Mouse (Mus musculus) limb, embryonic 12.5 days (tissue): ENCODE data around the gene Cd300lb. TPM values are rescaled to one million over a fixed set of nuclear protein-coding genes. Genes with fewer than 3 reads are reported as not detected.

Experiments used
- polyA plus RNA-seq: library from polyadenylated mRNA; unstranded; fragments of >200 nt; fragmentation: Nextera tagmentation; extraction: Ambion mirVana; gene quantifications from 2 replicates; pipeline ENCODE4 v1.2.1, GENCODE M21; 2016

Cd300lb gene
- polyA plus RNA-seq, 1 experiment from 2014 or later = not detected

Other genes with a start within 250 kb of the Cd300lb start
- 0.50 and 0.67 TPM in 2 replicates for gene Dnaic2, start 207.0 kb downstream of the Cd300lb start, polyA plus RNA-seq
- gene Kif19a, start 169.0 kb downstream of the Cd300lb start, polyA plus RNA-seq = 0.06 TPM in 1 of 2 replicates, not detected in the other
- gene Btbd17, start 138.4 kb downstream of the Cd300lb start, polyA plus RNA-seq = 1.5 TPM in 2 replicates
- not detected in 2 replicates for gene Gpr142, start 135.5 kb downstream of the Cd300lb start, polyA plus RNA-seq
- gene Gprc5c, start 83.2 kb downstream of the Cd300lb start, polyA plus RNA-seq = 50.7 and 53.8 TPM in 2 replicates
- gene Cd300a, start 44.3 kb downstream of the Cd300lb start, polyA plus RNA-seq = 0.70 and 0.88 TPM in 2 replicates
- gene Cd300c, start 34.8 kb upstream of the Cd300lb start, polyA plus RNA-seq = not detected in 2 replicates
- 0.10 TPM in 1 of 2 replicates, not detected in the other for gene Cd300ld, start 55.5 kb upstream of the Cd300lb start, polyA plus RNA-seq
- 0.73 and 0.83 TPM in 2 replicates for gene Cd300c2, start 67.5 kb upstream of the Cd300lb start, polyA plus RNA-seq
- gene Cd300ld2, start 81.8 kb upstream of the Cd300lb start, polyA plus RNA-seq = not detected in 2 replicates
- gene Cd300ld4, start 92.6 kb upstream of the Cd300lb start, polyA plus RNA-seq = not detected in 2 replicates
- not detected in 2 replicates for gene Cd300ld5, start 103.4 kb upstream of the Cd300lb start, polyA plus RNA-seq
- not detected in 2 replicates for gene Cd300ld3, start 114.0 kb upstream of the Cd300lb start, polyA plus RNA-seq
- gene Cd300e, start 127.8 kb upstream of the Cd300lb start, polyA plus RNA-seq = not detected in 2 replicates
- gene Rab37, start 157.0 kb upstream of the Cd300lb start, polyA plus RNA-seq = 1.4 and 1.8 TPM in 2 replicates
- gene Cd300lf, start 199.6 kb upstream of the Cd300lb start, polyA plus RNA-seq = 0.26 TPM in 2 replicates
- 23.9 and 25.0 TPM in 2 replicates for gene Slc9a3r1, start 229.0 kb upstream of the Cd300lb start, polyA plus RNA-seq